Mouse (Mus musculus) midbrain, embryonic 14.5 days (tissue): Measurements from ENCODE around the gene Gpr18. TPM values are rescaled to one million over a fixed set of nuclear protein-coding genes. Genes with fewer than 3 reads are reported as not detected.

Source experiments
- ATAC-seq: fragments of 200-750 bp; cut with Nextera tagmentation; 2 replicates; pipeline ENCODE4 v1.8.0; 2017; ENCODE audit warnings: moderate number of reproducible peaks, moderate library complexity; ENCODE audit not compliant: low FRiP score, low TSS enrichment
- DNase-seq: peaks from one replicate; pipeline ENCODE4 v3.0.0-alpha.2; 2015
- H3K27ac ChIP-seq: fragments of 300-500 bp; sonication (generic); replicated peaks from 2 replicates; pipeline ENCODE4 v1.5.1; 2014; ENCODE audit warnings: mild to moderate bottlenecking, low read depth, low read length, moderate library complexity
- H3K27me3 ChIP-seq: fragments of 300-500 bp; sonication (generic); 2 replicates; pipeline ENCODE4 v1.6.1; 2014; ENCODE audit warnings: low read length, control low read depth, mixed read lengths; ENCODE audit not compliant: control insufficient read depth, insufficient read depth
- H3K36me3 ChIP-seq: fragments of 300-500 bp; sonication (generic); 2 replicates; pipeline ENCODE4 v1.6.1; 2014; ENCODE audit warnings: low read length, control low read depth; ENCODE audit not compliant: control insufficient read depth, insufficient read depth
- H3K4me1 ChIP-seq: fragments of 300-500 bp; sonication (generic); 2 replicates; pipeline ENCODE4 v1.6.1; 2014; ENCODE audit warnings: mild to moderate bottlenecking, antibody characterized with exemption, low read length, control low read depth; ENCODE audit not compliant: control insufficient read depth, insufficient read depth
- H3K4me2 ChIP-seq: fragments of 300-500 bp; sonication (generic); 2 replicates; pipeline ENCODE4 v1.6.1; 2014; ENCODE audit warnings: mild to moderate bottlenecking, low read length, moderate library complexity
- H3K4me3 ChIP-seq: fragments of 300-500 bp; sonication (generic); replicated peaks from 2 replicates; pipeline ENCODE4 v1.5.1; 2014; ENCODE audit warnings: low read depth, low read length
- H3K9ac ChIP-seq: fragments of 300-500 bp; sonication (generic); replicated peaks from 2 replicates; pipeline ENCODE4 v1.6.1; 2014; ENCODE audit warnings: mild to moderate bottlenecking, low read length, moderate library complexity
- H3K9me3 ChIP-seq: fragments of 300-500 bp; sonication (generic); 2 replicates; pipeline ENCODE4 v1.6.1; 2016; ENCODE audit warnings: low read length, control low read depth, mixed read lengths; ENCODE audit not compliant: control insufficient read depth
- WGBS: fragments of 180-500 bp; shearing (Covaris S2); extraction: QIAGEN DNeasy Blood & Tissue Kit; methylation state at CpG from one replicate; pipeline ENCODE4 v1.1.7; 2014; 5-methylcytosine and 5-hydroxymethylcytosine counted together
- polyA plus RNA-seq: library from polyadenylated mRNA; unstranded; fragments of >200 nt; fragmentation: Nextera tagmentation; extraction: Ambion mirVana; gene quantifications from 2 replicates; pipeline ENCODE4 v1.2.1, GENCODE M21; 2014

The Gpr18 gene
- not detected in 2 replicates for polyA plus RNA-seq

- Histone ChIP-seq H3K27ac (no peak within 1 kb of the TSS), H3K4me1 (no peaks in the 10 kb centered on the region), H3K36me3 (peaks cover 32% of the 10 kb centered on the region), H3K4me3 (no peak within 1 kb of the TSS), H3K27me3 (no peaks in the 10 kb centered on the region), H3K9me3 (no peaks in the 10 kb centered on the region), H3K9ac (no peak within 1 kb of the TSS), H3K4me2 (no peak within 1 kb of the TSS)
- ATAC-seq (no peak), DNase-seq (no peak)
- 89% methylated on average over 8 of the region's 8 CpGs for WGBS
These were observed at the start of gene Gpr18 for GRCm38 (mm10) chr14:121915621-121916020. Gene Gpr18, minus strand, starts transcription at chr14:121915781.

- no peak within 1 kb of the TSS for H3K4me2 ChIP-seq
- no peaks in the 10 kb centered on the region for H3K27me3 ChIP-seq
- 72% methylated on average over 6 of the region's 6 CpGs for WGBS
- no peak for ATAC-seq
- no peak for DNase-seq
- H3K4me3 ChIP-seq: no peak within 1 kb of the TSS
- H3K4me1 ChIP-seq: no peaks in the 10 kb centered on the region
- H3K9ac ChIP-seq: no peak within 1 kb of the TSS
- no peaks in the 10 kb centered on the region for H3K36me3 ChIP-seq
- no peaks in the 10 kb centered on the region for H3K9me3 ChIP-seq
- no peak within 1 kb of the TSS for H3K27ac ChIP-seq
These were observed 49.4 kb upstream of the Gpr18 start, which contains the start of gene Gpr183 for GRCm38 (mm10) chr14:121964990-121965389. Gene Gpr183, minus strand, starts transcription at chr14:121965195.

- ATAC-seq: no peak
- H3K27ac ChIP-seq: no peak overlapping the region
These were observed 48.4 kb upstream of the Gpr18 start for GRCm38 (mm10) chr14:121963942-121964335.

GRCm38 (mm10) chr14:121963251-121963941, 47.8 kb upstream of the Gpr18 start:
- 86% methylated on average over 9 of the region's 9 CpGs for WGBS
- H3K4me3 ChIP-seq: no peak overlapping the region
- no peak overlapping the region for H3K27ac ChIP-seq
- no peak overlapping the region for H3K4me2 ChIP-seq
- no peaks in the 10 kb centered on the region for H3K36me3 ChIP-seq
- H3K4me1 ChIP-seq: no peaks in the 10 kb centered on the region
- H3K9me3 ChIP-seq: no peaks in the 10 kb centered on the region
- peak; percentile 22 for DNase-seq
- no peaks in the 10 kb centered on the region for H3K27me3 ChIP-seq
- no peak overlapping the region for H3K9ac ChIP-seq
- ATAC-seq: no peak

More at GRCm38 (mm10) chr14:121963942-121964335, 48.4 kb upstream of the Gpr18 start:
- Histone ChIP-seq H3K36me3 (no peaks in the 10 kb centered on the region), H3K4me3 (no peak overlapping the region), H3K9ac (no peak overlapping the region), H3K4me1 (no peaks in the 10 kb centered on the region), H3K9me3 (no peaks in the 10 kb centered on the region), H3K4me2 (no peak overlapping the region), H3K27me3 (no peaks in the 10 kb centered on the region)
- no peak for DNase-seq
- 81% methylated on average over 4 of the region's 4 CpGs for WGBS

- Histone ChIP-seq H3K27ac (no peak overlapping the region), H3K27me3 (no peaks in the 10 kb centered on the region), H3K36me3 (no peaks in the 10 kb centered on the region), H3K4me1 (no peaks in the 10 kb centered on the region), H3K4me3 (no peak overlapping the region), H3K9ac (no peak overlapping the region), H3K4me2 (no peak overlapping the region), H3K9me3 (no peaks in the 10 kb centered on the region)
- no peak for DNase-seq
- no peak for ATAC-seq
- WGBS: 86% methylated on average over 14 of the region's 14 CpGs
These were observed 46.7 kb upstream of the Gpr18 start for GRCm38 (mm10) chr14:121962128-121962890.

- no peaks in the 10 kb centered on the region for H3K27me3 ChIP-seq
- H3K4me2 ChIP-seq: no peak overlapping the region
- no peaks in the 10 kb centered on the region for H3K36me3 ChIP-seq
- ATAC-seq (no peak), DNase-seq (no peak)
- H3K9me3 ChIP-seq: no peaks in the 10 kb centered on the region
- no peaks in the 10 kb centered on the region for H3K4me1 ChIP-seq
- no peak overlapping the region for H3K4me3 ChIP-seq
- no peak overlapping the region for H3K27ac ChIP-seq
- 90% methylated on average over 12 of the region's 12 CpGs for WGBS
- no peak overlapping the region for H3K9ac ChIP-seq
These were observed 46.0 kb upstream of the Gpr18 start for GRCm38 (mm10) chr14:121961496-121962127.

- Histone ChIP-seq H3K27me3 (no peaks in the 10 kb centered on the region), H3K4me1 (no peaks in the 10 kb centered on the region), H3K27ac (no peak overlapping the region), H3K9ac (no peak overlapping the region), H3K9me3 (no peaks in the 10 kb centered on the region), H3K4me2 (no peak overlapping the region), H3K36me3 (no peaks in the 10 kb centered on the region), H3K4me3 (no peak overlapping the region)
- ATAC-seq (no peak), DNase-seq (no peak)
- 79% methylated on average over 6 of the region's 6 CpGs for WGBS
These were observed 45.4 kb upstream of the Gpr18 start for GRCm38 (mm10) chr14:121960997-121961396.

GRCm38 (mm10) chr14:121960531-121960930, 45.0 kb upstream of the Gpr18 start:
- H3K27ac ChIP-seq: no peak overlapping the region
- H3K36me3 ChIP-seq: no peaks in the 10 kb centered on the region
- DNase-seq: no peak
- no peak for ATAC-seq
- H3K9me3 ChIP-seq: no peaks in the 10 kb centered on the region
- no peaks in the 10 kb centered on the region for H3K27me3 ChIP-seq
- H3K9ac ChIP-seq: no peak overlapping the region
- H3K4me2 ChIP-seq: no peak overlapping the region
- no peaks in the 10 kb centered on the region for H3K4me1 ChIP-seq
- H3K4me3 ChIP-seq: no peak overlapping the region
- 86% methylated on average over 2 of the region's 2 CpGs for WGBS
